Mouse (Mus musculus) frontal cortex, postnatal 14 days (tissue): ENCODE measurements around the gene Prl3b1.

Experiments
- DNase-seq, 2 experiments: peaks; one replicate each; pipeline ENCODE4 v3.0.0; 2022; ENCODE audit warnings: low spot score in 2 of 2

Prl3b1 gene

GRCm38 (mm10) chr13:27241547-27241946, at the start of gene Prl3b1:
TSS of gene Prl3b1 (plus strand) at chr13:27241847.
- DNase-seq = no peak

- DNase-seq = no peak
Measured at GRCm38 (mm10) chr13:27196359-27196758, 45.3 kb upstream of the Prl3b1 start, which contains the start of gene Prl3c1. TSS of gene Prl3c1 (plus strand) at chr13:27196659.

- DNase-seq = no peak
Measured at GRCm38 (mm10) chr13:27259136-27259535, 17.5 kb downstream of the Prl3b1 start, which contains the start of gene Prl3a1. TSS of gene Prl3a1 (plus strand) at chr13:27259436.
